Mouse (Mus musculus) E14TG2a.4 (cell line): Measurements from ENCODE around the gene Trim13.

Experiments
- CTCF ChIP-seq: conservative IDR thresholded peaks from 2 replicates; pipeline ENCODE4 v1.5.1; 2014; ENCODE audit warnings: low read length
- NANOG ChIP-seq: IDR thresholded peaks from 2 replicates; pipeline ENCODE4 v1.6.1; 2014; ENCODE audit warnings: borderline replicate concordance, low read length, mixed read lengths
- POU5F1 ChIP-seq: IDR thresholded peaks from 2 replicates; pipeline ENCODE4 v1.6.1; 2014; ENCODE audit warnings: low read length, borderline replicate concordance

DNA sequence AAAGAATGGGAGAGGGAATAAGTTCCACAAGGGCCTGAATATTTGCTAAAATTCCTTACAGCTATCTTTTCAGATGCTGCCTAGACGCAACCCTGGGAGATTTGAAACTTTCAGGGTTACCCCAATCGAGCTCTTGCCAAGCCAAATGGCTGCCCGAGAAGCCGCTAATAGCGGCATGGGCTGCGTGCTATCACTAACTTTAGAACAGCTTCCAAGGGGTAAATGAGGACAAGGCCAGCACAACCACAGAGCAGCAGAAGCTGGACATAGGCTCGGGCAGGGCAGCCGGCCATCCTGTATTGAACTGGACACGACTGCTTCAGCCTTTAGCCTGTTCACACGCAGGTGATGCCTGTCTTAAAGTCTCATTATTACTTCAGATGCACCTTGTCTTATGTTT is 23.0 kb upstream of the Trim13 start:
- TF ChIP-seq CTCF (no peak), POU5F1 (no peak), NANOG (no peak)
